20 mouse cellular contexts compared by ENCODE assay signal in genomic region chr11:82690476-82690875, GRCm38 (mm10).
"Had no signal": no experiment of that assay in that cellular context is flagged by ENCODE, and none has a peak within 500 bp of the region (broad histone marks: within the 10 kb centered on the region; RNA-seq: fewer than 3 reads in every experiment).

No protein-coding gene starts in this region.

- H3K27me3 ChIP-seq: limb, embryonic 13.5 days; liver, embryonic 12.5 days; liver, embryonic 15.5 days; lung, embryonic 15.5 days; midbrain, embryonic 13.5 days; neural tube, embryonic 13.5 days had no signal

- H3K36me3 ChIP-seq: limb, embryonic 10.5 days; limb, embryonic 13.5 days; liver, embryonic 12.5 days; liver, embryonic 15.5 days; lung, embryonic 15.5 days; midbrain, embryonic 10.5 days; midbrain, embryonic 13.5 days; neural tube, embryonic 13.5 days had no signal

- DNase-seq: kidney, postnatal 14 days; kidney, postnatal 4 days; liver; lung, adult 18-20 months; lung, postnatal 10 days; lung, postnatal 36 days; right cerebral cortex, postnatal 25 days; thymus, adult 2 months; thymus, postnatal 14 days; thymus, postnatal 4 days had no signal

- H3K4me3 ChIP-seq: limb, embryonic 10.5 days; limb, embryonic 13.5 days; liver, embryonic 12.5 days; liver, embryonic 15.5 days; lung, embryonic 15.5 days; megakaryocyte, embryonic 14.5 days; midbrain, embryonic 10.5 days; midbrain, embryonic 13.5 days; myocyte; neural tube, embryonic 13.5 days had no signal

- H3K4me1 ChIP-seq: liver, embryonic 12.5 days; liver, embryonic 15.5 days; lung, embryonic 15.5 days; megakaryocyte, embryonic 14.5 days; midbrain, embryonic 13.5 days had no signal

- H3K9me3 ChIP-seq: limb, embryonic 10.5 days; limb, embryonic 13.5 days; liver, embryonic 12.5 days; liver, embryonic 15.5 days; lung, embryonic 15.5 days; megakaryocyte, embryonic 14.5 days; midbrain, embryonic 10.5 days; midbrain, embryonic 13.5 days; neural tube, embryonic 13.5 days had no signal
